Mouse (Mus musculus) spleen, adult 2 months (tissue): ENCODE measurements around the gene Elf2. TPM values are rescaled to one million over a fixed set of nuclear protein-coding genes. Genes with fewer than 3 reads are reported as not detected.

Experiments used
- DNase-seq, 2 experiments: peaks; one replicate each; pipeline versions ENCODE4 v3.0.0 to v3.0.0-alpha.2; 2012 to 2021; ENCODE audit warnings: low spot score in 2 of 2, low read depth in 1 of 2
- H3K27ac ChIP-seq: fragments of 200-500 bp; 2 replicates; pipeline ENCODE4 v1.5.1; 2012; ENCODE audit warnings: low read length, inconsistent platforms; ENCODE audit not compliant: insufficient read depth
- H3K27me3 ChIP-seq: fragments of 200-500 bp; 2 replicates; pipeline ENCODE4 v1.6.1; 2012; ENCODE audit warnings: mild to moderate bottlenecking, moderate library complexity, low read length, inconsistent platforms; ENCODE audit not compliant: control insufficient read depth, insufficient read depth
- H3K36me3 ChIP-seq: fragments of 200-500 bp; 2 replicates; pipeline ENCODE4 v1.6.1; 2012; ENCODE audit warnings: mild to moderate bottlenecking, low read length, inconsistent platforms; ENCODE audit not compliant: control insufficient read depth, insufficient read depth
- H3K4me1 ChIP-seq: fragments of 200-500 bp; 2 replicates; pipeline ENCODE4 v1.6.1; 2011; ENCODE audit warnings: inconsistent platforms; ENCODE audit not compliant: control insufficient read depth, insufficient read depth, insufficient read length
- H3K4me3 ChIP-seq: fragments of 200-500 bp; 2 replicates; pipeline ENCODE4 v1.5.1; 2011; ENCODE audit warnings: mild to moderate bottlenecking, inconsistent platforms; ENCODE audit not compliant: insufficient read depth, insufficient read length; ENCODE audit errors: extremely low read depth
- CTCF ChIP-seq: fragments of 200-500 bp; IDR thresholded peaks from 2 replicates; pipeline ENCODE4 v1.5.1; 2011; ENCODE audit warnings: mild to moderate bottlenecking, inconsistent platforms; ENCODE audit not compliant: insufficient read depth, insufficient read length, insufficient replicate concordance; ENCODE audit errors: extremely low read depth
- POLR2A ChIP-seq: fragments of 200-500 bp; IDR thresholded peaks from 2 replicates; pipeline ENCODE4 v1.6.1; 2011; ENCODE audit warnings: low read depth, low read length, inconsistent platforms
- WGBS: fragments of 180-500 bp; shearing (Covaris S2); methylation state at CpG from one replicate; pipeline ENCODE4 v1.1.7; 2018; 5-methylcytosine and 5-hydroxymethylcytosine counted together
- polyA plus RNA-seq: library from polyadenylated mRNA; depleted of rRNA; stranded (reverse); fragments of >200 nt; gene quantifications from 2 replicates; pipeline ENCODE4 v1.2.3, GENCODE M21; 2012; rRNA removed

Gene Elf2
- polyA plus RNA-seq, 1 experiment: 36.6 TPM

DNA sequence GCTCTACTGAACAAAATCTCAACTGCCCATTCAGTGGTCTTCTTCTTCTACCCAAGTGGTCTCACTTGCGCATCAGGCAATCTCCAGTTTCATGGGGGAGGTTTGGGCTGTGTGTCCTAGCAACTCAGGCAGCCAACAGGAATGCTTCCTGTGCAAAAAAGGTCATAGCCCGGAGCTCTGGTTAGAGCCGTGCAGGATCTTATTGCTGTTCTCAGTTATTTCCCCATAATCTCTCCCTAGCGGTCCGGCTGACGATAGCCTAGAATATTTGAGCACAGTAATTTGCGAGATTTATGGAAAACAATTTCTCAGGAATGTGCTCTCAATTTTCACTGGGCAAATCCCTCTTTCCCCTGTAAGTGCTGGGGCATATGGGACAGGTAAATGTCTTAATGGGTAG lies 133.9 kb downstream of the Elf2 start:
- WGBS: 95% methylated on average over 7 of the region's 7 CpGs
- no peak for TF ChIP-seq CTCF
- no peak for TF ChIP-seq POLR2A
- no peak overlapping the region for H3K27ac ChIP-seq

GRCm38 (mm10) chr3:51204897-51205296 lies 135.6 kb downstream of the Elf2 start:
- H3K27me3 ChIP-seq: no peaks in the 10 kb centered on the region
- no peak for TF ChIP-seq POLR2A
- H3K4me3 ChIP-seq: no peak overlapping the region
- H3K4me1 ChIP-seq: no peaks in the 10 kb centered on the region
- 96% methylated on average over 14 of the region's 14 CpGs for WGBS
- H3K36me3 ChIP-seq: no peaks in the 10 kb centered on the region
- H3K27ac ChIP-seq: no peak overlapping the region
- no peak for DNase-seq

More for the DNA sequence above, 133.9 kb downstream of the Elf2 start:
- Histone ChIP-seq H3K4me3 (no peak overlapping the region), H3K4me1 (no peaks in the 10 kb centered on the region), H3K27me3 (no peaks in the 10 kb centered on the region), H3K36me3 (no peaks in the 10 kb centered on the region)
- DNase-seq: no peak

- Histone ChIP-seq H3K36me3 (no peaks in the 10 kb centered on the region), H3K4me1 (no peaks in the 10 kb centered on the region), H3K27ac (no peak overlapping the region), H3K4me3 (no peak overlapping the region), H3K27me3 (no peaks in the 10 kb centered on the region)
- 91% methylated on average over 5 of the region's 5 CpGs for WGBS
- DNase-seq: no peak
- TF ChIP-seq CTCF: no peak
- no peak for TF ChIP-seq POLR2A
Measured at GRCm38 (mm10) chr3:51204441-51204840, 136.0 kb downstream of the Elf2 start.

- WGBS: 88% methylated on average over 6 of the region's 6 CpGs
- no peak overlapping the region for H3K27ac ChIP-seq
- no peak overlapping the region for H3K4me3 ChIP-seq
- H3K4me1 ChIP-seq: no peaks in the 10 kb centered on the region
- TF ChIP-seq POLR2A: no peak
- TF ChIP-seq CTCF: no peak
- DNase-seq: no peak
- H3K27me3 ChIP-seq: no peaks in the 10 kb centered on the region
- H3K36me3 ChIP-seq: no peaks in the 10 kb centered on the region
Measured at GRCm38 (mm10) chr3:51203906-51204305, 136.6 kb downstream of the Elf2 start.

Other genes starting within 250 kb of the Elf2 start
- 6.1 and 8.8 TPM in 2 replicates for gene Noct, start 116.2 kb downstream of the Elf2 start, polyA plus RNA-seq
- 0.36 TPM in 2 replicates for gene Mgarp, start 56.1 kb upstream of the Elf2 start, polyA plus RNA-seq
- 35.6 and 44.9 TPM in 2 replicates for gene Ndufc1, start 68.3 kb upstream of the Elf2 start, polyA plus RNA-seq
- 1.7 and 2.1 TPM in 2 replicates for gene Naa15, start 74.5 kb upstream of the Elf2 start, polyA plus RNA-seq
- 6.9 and 13.3 TPM in 2 replicates for gene Rab33b, start 143.3 kb upstream of the Elf2 start, polyA plus RNA-seq
- gene Setd7, start 220.2 kb upstream of the Elf2 start, polyA plus RNA-seq: 11.2 and 11.4 TPM in 2 replicates